Mouse (Mus musculus) kidney, postnatal 0 days (tissue): ENCODE results near the gene Lyl1. TPM values are rescaled to one million over a fixed set of nuclear protein-coding genes. Genes with fewer than 3 reads are reported as not detected.
A peak's percentile ranks its signal among the peaks of the same experiment; 100 is the strongest.

ENCODE experiments used
- ATAC-seq: fragments of 200-750 bp; cut with Nextera tagmentation; replicated peaks from 2 replicates; pipeline ENCODE4 v1.8.0; 2017; ENCODE audit warnings: low read depth, moderate number of reproducible peaks, moderate TSS enrichment, moderate library complexity; ENCODE audit not compliant: low FRiP score
- DNase-seq: peaks from one replicate; pipeline ENCODE4 v3.0.0-alpha.2; 2016; ENCODE audit warnings: low spot score
- H3K27ac ChIP-seq: fragments of 300-500 bp; sonication (generic); 2 replicates; pipeline ENCODE4 v1.5.1; 2014; ENCODE audit warnings: mild to moderate bottlenecking
- H3K27me3 ChIP-seq: fragments of 300-500 bp; sonication (generic); 2 replicates; pipeline ENCODE4 v1.6.1; 2014; ENCODE audit warnings: low read length, mixed read lengths; ENCODE audit not compliant: insufficient read depth
- H3K36me3 ChIP-seq: fragments of 300-500 bp; sonication (generic); 2 replicates; pipeline ENCODE4 v1.6.1; 2014; ENCODE audit warnings: low read length, mixed read lengths; ENCODE audit not compliant: insufficient read depth
- H3K4me1 ChIP-seq: fragments of 300-500 bp; sonication (generic); replicated peaks from 2 replicates; pipeline ENCODE4 v1.6.1; 2014; ENCODE audit warnings: antibody characterized with exemption, low read length, mixed read lengths; ENCODE audit not compliant: insufficient read depth
- H3K4me2 ChIP-seq: fragments of 300-500 bp; sonication (generic); 2 replicates; pipeline ENCODE4 v1.6.1; 2014; ENCODE audit warnings: mild to moderate bottlenecking, low read length, moderate library complexity, mixed read lengths
- H3K4me3 ChIP-seq: fragments of 300-500 bp; sonication (generic); replicated peaks from 2 replicates; pipeline ENCODE4 v1.5.1; 2014; ENCODE audit warnings: low read depth, low read length
- H3K9ac ChIP-seq: fragments of 300-500 bp; sonication (generic); 2 replicates; pipeline ENCODE4 v1.6.1; 2014; ENCODE audit warnings: low read depth, low read length
- H3K9me3 ChIP-seq: fragments of 300-500 bp; sonication (generic); replicated peaks from 2 replicates; pipeline ENCODE4 v1.6.1; 2016; ENCODE audit warnings: low read length, inconsistent platforms, mixed read lengths
- CTCF ChIP-seq: IDR thresholded peaks from 2 replicates; pipeline ENCODE4 v1.5.1; 2016; ENCODE audit warnings: antibody characterized with exemption, low read depth, mild to moderate bottlenecking, moderate library complexity
- WGBS: fragments of 180-500 bp; shearing (Covaris S2); extraction: QIAGEN DNeasy Blood & Tissue Kit; methylation state at CpG from one replicate; pipeline ENCODE4 v1.1.7; 2014; 5-methylcytosine and 5-hydroxymethylcytosine counted together
- polyA plus RNA-seq: library from polyadenylated mRNA; unstranded; fragments of >200 nt; fragmentation: Nextera tagmentation; extraction: Ambion mirVana; gene quantifications from 2 replicates; pipeline ENCODE4 v1.2.1, GENCODE M21; 2015

The Lyl1 gene
- polyA plus RNA-seq, 1 experiment from 2014 or later = 6.1 TPM

DNA sequence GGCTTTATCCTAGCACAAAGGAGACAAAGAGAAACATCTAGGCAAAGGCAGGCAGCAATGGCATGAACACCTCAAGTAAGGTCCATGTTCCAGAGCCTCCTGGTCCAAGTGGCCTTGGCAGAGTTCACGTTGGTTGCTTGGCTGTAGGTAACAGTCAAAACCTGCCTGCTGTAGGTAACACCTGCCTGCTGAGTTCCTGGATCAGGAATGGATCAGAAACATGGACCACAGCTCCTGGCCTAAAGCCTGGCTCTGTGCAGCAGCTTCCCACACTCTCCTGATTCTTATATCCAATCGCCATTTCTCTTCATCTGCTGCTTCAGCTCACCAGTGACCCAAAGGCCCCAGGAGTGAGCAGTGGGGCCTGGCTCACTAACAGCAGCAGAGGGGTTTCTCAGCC is 33.4 kb downstream of the Lyl1 start:
- Histone ChIP-seq H3K4me3 (no peak overlapping the region), H3K36me3 (no peaks in the 10 kb centered on the region), H3K4me2 (no peak overlapping the region), H3K27me3 (no peaks in the 10 kb centered on the region), H3K4me1 (peaks cover 36% of the 10 kb centered on the region), H3K9me3 (no peaks in the 10 kb centered on the region), H3K9ac (no peak overlapping the region), H3K27ac (no peak overlapping the region)
- no peak for TF ChIP-seq CTCF
- 78% methylated on average over 2 of the region's 2 CpGs for WGBS
- no peak for DNase-seq
- ATAC-seq = no peak

- no peak overlapping the region for H3K4me3 ChIP-seq
- H3K27ac ChIP-seq = no peak overlapping the region
- no peak for ATAC-seq
- peaks cover 31% of the 10 kb centered on the region for H3K4me1 ChIP-seq
- no peaks in the 10 kb centered on the region for H3K36me3 ChIP-seq
- H3K4me2 ChIP-seq = no peak overlapping the region
- no peaks in the 10 kb centered on the region for H3K27me3 ChIP-seq
- 59% methylated on average over 2 of the region's 2 CpGs for whole genome bisulfite sequencing
- no peak for DNase-seq
- H3K9me3 ChIP-seq = no peaks in the 10 kb centered on the region
- H3K9ac ChIP-seq = no peak overlapping the region
- no peak for TF ChIP-seq CTCF
Observed at GRCm38 (mm10) chr8:84735597-84735996, 34.3 kb downstream of the Lyl1 start.

- H3K4me1 ChIP-seq = peaks cover 23% of the 10 kb centered on the region
- no peak for TF ChIP-seq CTCF
- ATAC-seq = no peak
- H3K4me3 ChIP-seq = no peak overlapping the region
- 86% methylated on average over 4 of the region's 4 CpGs for WGBS
- H3K36me3 ChIP-seq = no peaks in the 10 kb centered on the region
- H3K9ac ChIP-seq = no peak overlapping the region
- H3K27ac ChIP-seq = no peak overlapping the region
- H3K4me2 ChIP-seq = no peak overlapping the region
- no peak for DNase-seq
- no peaks in the 10 kb centered on the region for H3K27me3 ChIP-seq
- no peaks in the 10 kb centered on the region for H3K9me3 ChIP-seq
Observed at GRCm38 (mm10) chr8:84736521-84736920, 35.3 kb downstream of the Lyl1 start.

- Histone ChIP-seq H3K4me3 (no peak overlapping the region), H3K27ac (no peak overlapping the region), H3K4me2 (0 out of 2 replicates have a peak overlapping the region, but pooled peaks have one; percentile 13), H3K9me3 (no peaks in the 10 kb centered on the region), H3K9ac (no peak overlapping the region), H3K4me1 (peaks cover 15% of the 10 kb centered on the region), H3K27me3 (no peaks in the 10 kb centered on the region), H3K36me3 (no peaks in the 10 kb centered on the region)
- TF ChIP-seq CTCF = peak; percentile 99
- ATAC-seq = peak; percentile 64
- peak; percentile 92 for DNase-seq
- WGBS = 3% methylated on average over 16 of the region's 16 CpGs
Observed at GRCm38 (mm10) chr8:84737608-84738007, 36.4 kb downstream of the Lyl1 start.

GRCm38 (mm10) chr8:84738266-84738665 is 37.0 kb downstream of the Lyl1 start:
- no peak overlapping the region for H3K4me3 ChIP-seq
- H3K4me2 ChIP-seq = no peak overlapping the region
- H3K36me3 ChIP-seq = no peaks in the 10 kb centered on the region
- no peaks in the 10 kb centered on the region for H3K9me3 ChIP-seq
- DNase-seq = no peak
- no peak overlapping the region for H3K27ac ChIP-seq
- 24% methylated on average over 10 of the region's 10 CpGs for WGBS
- no peak for TF ChIP-seq CTCF
- no peak overlapping the region for H3K9ac ChIP-seq
- no peaks in the 10 kb centered on the region for H3K27me3 ChIP-seq
- ATAC-seq = no peak
- H3K4me1 ChIP-seq = peaks cover 15% of the 10 kb centered on the region

GRCm38 (mm10) chr8:84738715-84739400 is 37.6 kb downstream of the Lyl1 start:
- H3K9ac ChIP-seq = no peak overlapping the region
- no peaks in the 10 kb centered on the region for H3K27me3 ChIP-seq

DNA sequence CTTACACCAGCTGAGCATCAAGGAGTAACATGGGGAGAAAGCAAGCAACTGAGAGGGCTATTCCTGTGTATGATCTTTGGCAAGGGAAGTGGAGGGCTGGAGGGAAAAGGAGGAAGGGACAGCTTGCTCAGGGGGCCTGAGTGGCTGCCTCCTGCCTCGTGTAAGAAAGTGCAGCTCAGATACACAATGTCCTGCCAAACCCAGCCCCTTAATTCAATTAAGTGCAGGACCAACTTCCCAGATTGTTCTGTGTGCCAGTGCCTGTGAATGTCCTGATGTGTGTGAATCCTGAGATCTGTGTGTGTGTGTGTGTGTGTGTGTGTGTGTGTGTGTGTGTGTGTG is 38.1 kb downstream of the Lyl1 start:
- no peak for TF ChIP-seq CTCF
- Histone ChIP-seq H3K27me3 (no peaks in the 10 kb centered on the region), H3K4me1 (peaks cover 24% of the 10 kb centered on the region), H3K9me3 (no peaks in the 10 kb centered on the region), H3K4me2 (no peak overlapping the region), H3K27ac (no peak overlapping the region), H3K9ac (no peak overlapping the region), H3K36me3 (no peaks in the 10 kb centered on the region), H3K4me3 (no peak overlapping the region)
- 13% methylated on average over 1 of the region's 1 CpGs for WGBS
- no peak for ATAC-seq
- DNase-seq = no peak

More at GRCm38 (mm10) chr8:84738715-84739400, 37.6 kb downstream of the Lyl1 start:
- 63% methylated on average over 10 of the region's 10 CpGs for WGBS
- ATAC-seq (no peak), DNase-seq (no peak)
- peaks cover 19% of the 10 kb centered on the region for H3K4me1 ChIP-seq
- H3K4me2 ChIP-seq = no peak overlapping the region
- H3K9me3 ChIP-seq = no peaks in the 10 kb centered on the region
- no peak overlapping the region for H3K27ac ChIP-seq
- no peak for TF ChIP-seq CTCF
- no peaks in the 10 kb centered on the region for H3K36me3 ChIP-seq
- H3K4me3 ChIP-seq = no peak overlapping the region
